Mouse (Mus musculus) hindbrain, embryonic 15.5 days (tissue): ENCODE measurements at regions not wholly inside any gene's neighbourhood (a gene's known extent, or its start where the extent isn't known, plus 50 kb on each side); places are given as distances from the start of the nearest gene placed in this dataset.

Experiments used
- ATAC-seq: fragments of 200-750 bp; cut with Nextera tagmentation; 2 replicates; pipeline ENCODE4 v1.8.0; 2017; ENCODE audit warnings: low read depth, moderate number of reproducible peaks, moderate TSS enrichment; ENCODE audit not compliant: low FRiP score
- H3K27ac ChIP-seq: fragments of 300-500 bp; sonication (generic); replicated peaks from 2 replicates; pipeline ENCODE4 v1.5.1; 2015; ENCODE audit warnings: mild to moderate bottlenecking, inconsistent platforms
- H3K27me3 ChIP-seq: fragments of 300-500 bp; sonication (generic); 2 replicates; pipeline ENCODE4 v1.6.1; 2015; ENCODE audit warnings: control low read depth, inconsistent platforms
- H3K36me3 ChIP-seq: fragments of 300-500 bp; sonication (generic); 2 replicates; pipeline ENCODE4 v1.6.1; 2015; ENCODE audit warnings: control low read depth, inconsistent platforms
- H3K4me1 ChIP-seq: fragments of 300-500 bp; sonication (generic); replicated peaks from 2 replicates; pipeline ENCODE4 v1.6.1; 2015; ENCODE audit warnings: control low read depth, inconsistent platforms
- H3K4me2 ChIP-seq: fragments of 300-500 bp; sonication (generic); 2 replicates; pipeline ENCODE4 v1.6.1; 2015; ENCODE audit warnings: moderate library complexity, mild to moderate bottlenecking, inconsistent platforms
- H3K4me3 ChIP-seq: fragments of 300-500 bp; sonication (generic); 2 replicates; pipeline ENCODE4 v1.5.1; 2015; ENCODE audit warnings: mild to moderate bottlenecking, inconsistent platforms
- H3K9ac ChIP-seq: fragments of 300-500 bp; sonication (generic); 2 replicates; pipeline ENCODE4 v1.6.1; 2015; ENCODE audit warnings: inconsistent platforms
- H3K9me3 ChIP-seq: fragments of 300-500 bp; sonication (generic); 2 replicates; pipeline ENCODE4 v1.6.1; 2016; ENCODE audit warnings: control low read depth, inconsistent platforms
- whole genome bisulfite sequencing: fragments of 180-500 bp; shearing (Covaris S2); methylation state at CpG from one replicate; pipeline ENCODE4 v1.1.7; 2015; 5-methylcytosine and 5-hydroxymethylcytosine counted together

GRCm38 (mm10) chr7:90030486-90031250, 49.9 kb upstream of the Eed start:
- no peak for ATAC-seq
- no peak overlapping the region for H3K4me2 ChIP-seq
- peaks cover 22% of the 10 kb centered on the region for H3K4me1 ChIP-seq
- H3K27me3 ChIP-seq: no peaks in the 10 kb centered on the region
- H3K4me3 ChIP-seq: no peak overlapping the region
- H3K36me3 ChIP-seq: no peaks in the 10 kb centered on the region
- no peak overlapping the region for H3K9ac ChIP-seq
- no peaks in the 10 kb centered on the region for H3K9me3 ChIP-seq
- 89% methylated on average over 6 of the region's 6 CpGs for WGBS
- peak overlapping the region; percentile 75; the same call in 1 of the 2 replicates for H3K27ac ChIP-seq

GRCm38 (mm10) chr7:90033086-90033485, 52.3 kb upstream of the Eed start:
- ATAC-seq: no peak
- WGBS: 93% methylated on average over 2 of the region's 2 CpGs

GRCm38 (mm10) chr7:90033640-90034312, 53.0 kb upstream of the Eed start:
- Histone ChIP-seq H3K36me3 (no peaks in the 10 kb centered on the region), H3K4me3 (no peak overlapping the region), H3K4me1 (peaks cover 20% of the 10 kb centered on the region), H3K4me2 (no peak overlapping the region), H3K9ac (no peak overlapping the region), H3K27me3 (no peaks in the 10 kb centered on the region), H3K27ac (no peak overlapping the region), H3K9me3 (no peaks in the 10 kb centered on the region)
- ATAC-seq: no peak
- 90% methylated on average over 9 of the region's 9 CpGs for WGBS

More at GRCm38 (mm10) chr7:90033086-90033485, 52.3 kb upstream of the Eed start:
- no peak overlapping the region for H3K4me3 ChIP-seq
- H3K9me3 ChIP-seq: no peaks in the 10 kb centered on the region
- H3K4me1 ChIP-seq: peaks cover 22% of the 10 kb centered on the region
- no peaks in the 10 kb centered on the region for H3K27me3 ChIP-seq
- H3K36me3 ChIP-seq: no peaks in the 10 kb centered on the region
- H3K9ac ChIP-seq: no peak overlapping the region
- H3K27ac ChIP-seq: no peak overlapping the region
- no peak overlapping the region for H3K4me2 ChIP-seq

DNA sequence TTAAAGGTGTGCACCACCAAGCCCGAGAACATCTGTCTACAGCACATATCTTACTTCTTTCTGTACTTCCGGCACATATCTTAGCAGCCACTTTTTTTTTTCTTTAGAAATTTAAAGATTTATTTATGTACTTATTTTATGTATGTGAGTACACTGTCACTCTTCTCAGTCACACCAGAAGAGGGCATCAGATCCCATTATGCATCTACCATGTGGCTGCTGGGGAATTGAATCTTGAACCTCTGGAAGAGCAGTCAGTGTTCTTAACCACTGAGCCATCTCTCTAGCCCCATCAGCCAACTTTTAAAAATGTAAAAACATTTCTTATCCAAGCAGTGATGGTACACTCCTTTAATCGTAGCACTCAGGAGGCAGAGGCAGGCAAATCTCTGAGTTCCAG, 53.7 kb upstream of the Eed start:
- no peaks in the 10 kb centered on the region for H3K27me3 ChIP-seq
- WGBS: 93% methylated on average over 3 of the region's 3 CpGs
- no peaks in the 10 kb centered on the region for H3K36me3 ChIP-seq
- no peak overlapping the region for H3K9ac ChIP-seq
- H3K9me3 ChIP-seq: no peaks in the 10 kb centered on the region
- H3K27ac ChIP-seq: no peak overlapping the region
- ATAC-seq: no peak
- H3K4me1 ChIP-seq: peaks cover 12% of the 10 kb centered on the region
- no peak overlapping the region for H3K4me2 ChIP-seq
- no peak overlapping the region for H3K4me3 ChIP-seq

DNA sequence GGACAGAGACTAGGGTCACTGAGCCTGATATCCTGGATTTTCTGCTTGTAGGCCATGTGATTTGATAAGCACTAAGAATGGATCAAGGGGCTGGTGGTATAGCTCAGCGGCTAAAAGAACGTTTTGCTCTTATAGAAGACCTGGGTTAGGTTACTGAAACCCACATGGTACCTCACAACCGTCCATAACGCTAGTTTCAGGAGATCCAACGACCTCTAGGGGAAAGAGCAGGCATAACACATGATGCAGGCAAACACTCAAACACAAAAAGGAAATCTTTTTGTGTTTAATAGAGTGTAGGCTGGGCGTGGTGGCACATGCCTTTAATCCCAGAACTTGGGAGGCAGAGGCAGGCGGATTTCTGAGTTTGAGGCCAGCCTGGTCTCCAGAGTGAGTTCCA, 54.6 kb upstream of the Eed start:
- no peak overlapping the region for H3K4me2 ChIP-seq
- peaks cover 4% of the 10 kb centered on the region; the same call in 1 of the 2 replicates for H3K4me1 ChIP-seq
- ATAC-seq: no peak
- H3K27me3 ChIP-seq: no peaks in the 10 kb centered on the region
- no peak overlapping the region for H3K27ac ChIP-seq
- H3K4me3 ChIP-seq: no peak overlapping the region
- no peaks in the 10 kb centered on the region for H3K36me3 ChIP-seq
- H3K9ac ChIP-seq: no peak overlapping the region
- H3K9me3 ChIP-seq: no peaks in the 10 kb centered on the region
- WGBS: 74% methylated on average over 7 of the region's 7 CpGs

GRCm38 (mm10) chr7:90037736-90038135, 57.0 kb upstream of the Eed start:
- Histone ChIP-seq H3K36me3 (no peaks in the 10 kb centered on the region), H3K4me1 (no peaks in the 10 kb centered on the region), H3K27ac (no peak overlapping the region), H3K4me3 (no peak overlapping the region), H3K9me3 (no peaks in the 10 kb centered on the region), H3K9ac (no peak overlapping the region), H3K27me3 (no peaks in the 10 kb centered on the region), H3K4me2 (no peak overlapping the region)
- 94% methylated on average over 4 of the region's 4 CpGs for WGBS
- ATAC-seq: no peak

DNA sequence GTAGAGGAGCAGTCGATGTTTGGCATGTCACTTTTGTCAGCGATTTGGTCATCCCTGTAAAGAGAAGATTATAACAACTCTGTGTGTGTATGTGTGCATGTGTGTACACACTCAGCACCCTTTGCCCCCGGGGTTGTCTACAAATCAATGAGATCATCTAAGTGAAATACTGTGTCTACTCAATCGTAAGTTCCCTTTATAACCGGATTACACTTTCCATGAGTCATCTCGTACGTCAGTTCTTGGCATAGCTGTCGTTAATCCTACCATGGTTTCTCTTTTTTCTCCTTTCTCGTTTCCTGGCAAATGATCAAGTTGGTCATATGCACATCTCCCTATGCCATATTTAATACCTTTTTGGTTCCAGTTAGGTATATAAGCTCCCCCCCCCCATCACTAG, 58.7 kb upstream of the Eed start:
- H3K36me3 ChIP-seq: no peaks in the 10 kb centered on the region
- H3K4me3 ChIP-seq: no peak overlapping the region
- H3K4me2 ChIP-seq: no peak overlapping the region
- no peaks in the 10 kb centered on the region for H3K9me3 ChIP-seq
- H3K4me1 ChIP-seq: no peaks in the 10 kb centered on the region
- no peaks in the 10 kb centered on the region for H3K27me3 ChIP-seq
- WGBS: 80% methylated on average over 9 of the region's 9 CpGs
- H3K27ac ChIP-seq: no peak overlapping the region
- ATAC-seq: no peak
- no peak overlapping the region for H3K9ac ChIP-seq

- H3K27me3 ChIP-seq: no peaks in the 10 kb centered on the region
- no peaks in the 10 kb centered on the region for H3K9me3 ChIP-seq
- no peak overlapping the region for H3K4me2 ChIP-seq
- no peak for ATAC-seq
- 69% methylated on average over 11 of the region's 11 CpGs for WGBS
- no peak overlapping the region for H3K9ac ChIP-seq
- H3K4me3 ChIP-seq: no peak overlapping the region
- H3K36me3 ChIP-seq: no peaks in the 10 kb centered on the region
- H3K4me1 ChIP-seq: no peaks in the 10 kb centered on the region
- H3K27ac ChIP-seq: no peak overlapping the region
Measured at GRCm38 (mm10) chr7:90040581-90041340, 60.0 kb upstream of the Eed start.

GRCm38 (mm10) chr7:90041565-90042024, 60.8 kb upstream of the Eed start:
- Histone ChIP-seq H3K9ac (no peak overlapping the region), H3K4me1 (no peaks in the 10 kb centered on the region), H3K27me3 (no peaks in the 10 kb centered on the region), H3K4me2 (no peak overlapping the region), H3K9me3 (no peaks in the 10 kb centered on the region), H3K36me3 (no peaks in the 10 kb centered on the region), H3K27ac (no peak overlapping the region), H3K4me3 (no peak overlapping the region)
- no peak for ATAC-seq
- 60% methylated on average over 5 of the region's 5 CpGs for WGBS

DNA sequence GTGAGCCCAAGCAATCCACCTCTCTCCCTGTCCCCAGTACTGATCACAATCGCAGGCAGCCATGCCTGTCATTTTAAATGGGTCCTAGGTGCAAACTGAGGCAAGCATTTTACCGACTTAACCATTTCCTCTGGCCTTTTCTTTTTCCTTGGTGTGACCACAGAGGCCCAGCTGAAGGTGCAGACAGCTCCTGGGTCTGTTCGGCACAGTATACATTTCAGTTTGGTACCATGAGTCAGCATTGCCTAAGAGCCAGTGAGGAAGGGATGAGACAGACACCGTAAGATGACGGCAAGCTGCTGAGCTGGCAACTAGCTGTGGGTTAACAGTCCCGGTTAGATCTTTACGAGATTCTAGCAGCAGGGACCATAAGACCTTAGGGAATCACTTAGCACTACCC, 61.6 kb upstream of the Eed start:
- 84% methylated on average over 7 of the region's 7 CpGs for WGBS
- ATAC-seq: no peak

DNA sequence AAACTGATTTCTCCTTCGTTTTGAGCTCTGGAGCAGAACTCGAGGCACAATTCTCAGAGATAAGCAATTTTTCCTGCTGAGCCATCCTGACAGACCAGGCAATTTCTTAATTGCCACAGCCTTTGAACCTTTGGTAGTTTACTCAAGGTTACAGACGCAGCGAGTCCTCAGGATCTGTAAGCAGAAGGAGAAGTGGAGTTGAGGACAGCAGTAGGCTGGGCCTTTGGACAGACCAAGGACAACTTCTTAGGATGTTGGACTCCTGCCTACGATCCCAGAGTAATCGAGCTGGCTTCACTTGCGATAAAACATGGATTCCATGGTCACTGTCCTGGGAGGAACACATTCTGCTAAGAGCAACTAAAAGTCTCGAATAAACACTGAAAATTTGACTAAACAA, 62.7 kb upstream of the Eed start:
- H3K27ac ChIP-seq: no peak overlapping the region
- no peaks in the 10 kb centered on the region for H3K36me3 ChIP-seq
- ATAC-seq: no peak
- H3K4me2 ChIP-seq: no peak overlapping the region
- 84% methylated on average over 8 of the region's 8 CpGs for WGBS
- H3K9me3 ChIP-seq: no peaks in the 10 kb centered on the region
- no peak overlapping the region for H3K4me3 ChIP-seq
- no peak overlapping the region for H3K9ac ChIP-seq
- H3K4me1 ChIP-seq: peaks cover 4% of the 10 kb centered on the region
- H3K27me3 ChIP-seq: no peaks in the 10 kb centered on the region

More for the DNA sequence above, 61.6 kb upstream of the Eed start:
- H3K4me1 ChIP-seq: no peaks in the 10 kb centered on the region
- no peak overlapping the region for H3K4me3 ChIP-seq
- no peak overlapping the region for H3K27ac ChIP-seq
- H3K27me3 ChIP-seq: no peaks in the 10 kb centered on the region
- no peak overlapping the region for H3K9ac ChIP-seq
- H3K4me2 ChIP-seq: no peak overlapping the region
- H3K9me3 ChIP-seq: no peaks in the 10 kb centered on the region
- no peaks in the 10 kb centered on the region for H3K36me3 ChIP-seq

GRCm38 (mm10) chr7:90044100-90044698, 63.4 kb upstream of the Eed start:
- Histone ChIP-seq H3K9me3 (no peaks in the 10 kb centered on the region), H3K36me3 (no peaks in the 10 kb centered on the region), H3K9ac (no peak overlapping the region), H3K4me1 (peaks cover 5% of the 10 kb centered on the region), H3K4me3 (no peak overlapping the region), H3K27me3 (no peaks in the 10 kb centered on the region), H3K27ac (no peak overlapping the region), H3K4me2 (no peak overlapping the region)
- 88% methylated on average over 4 of the region's 4 CpGs for WGBS
- no peak for ATAC-seq
